Mouse (Mus musculus): ENCODE measurements around the gene Get4. TPM values are rescaled to one million over a fixed set of nuclear protein-coding genes. Genes with fewer than 3 reads are reported as not detected.
A peak's percentile ranks its signal among the peaks of the same experiment; 100 is the strongest.

The Get4 gene
- polyA plus RNA-seq, 1 experiment from 2014 or later = 122 TPM

DNA sequence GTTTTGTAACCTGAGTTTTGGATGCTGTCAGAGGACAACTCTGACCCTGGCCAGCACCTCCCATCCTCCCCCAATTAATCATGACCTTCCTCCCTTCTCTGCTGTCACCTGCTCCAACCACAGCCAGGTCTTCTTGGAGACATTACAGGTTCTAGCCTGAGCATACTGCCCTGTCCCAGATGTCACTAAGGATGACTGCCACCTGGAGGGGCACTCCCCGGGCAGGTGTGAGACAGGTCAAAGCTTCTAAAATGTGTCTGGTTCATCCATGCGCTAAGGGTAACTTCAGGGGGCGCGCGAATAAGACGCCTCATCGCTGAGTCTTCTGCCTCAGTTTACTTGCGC lies 416 bp upstream of the Get4 start:
- H3K4me2 ChIP-seq (ENCODE audit: low read length) = peak overlapping the region; percentile 84
- H3K9me3 ChIP-seq (replicated peaks; ENCODE audit: control insufficient read depth, low read length, poor library complexity, severe bottlenecking) = no peaks in the 10 kb centered on the region
- H3K4me1 ChIP-seq (ENCODE audit: control insufficient read depth, insufficient read depth, low read length) = peaks cover 18% of the 10 kb centered on the region
- peaks cover 24% of the 10 kb centered on the region for H3K36me3 ChIP-seq (ENCODE audit: control insufficient read depth, insufficient read depth, low read length)
- no peaks in the 10 kb centered on the region for H3K27me3 ChIP-seq (ENCODE audit: control insufficient read depth, insufficient read depth, low read depth, low read length)
- peak overlapping the region; percentile 71 for H3K4me3 ChIP-seq (ENCODE audit: low read depth, low read length)
- ATAC-seq = peak; percentile 61
- H3K9ac ChIP-seq (ENCODE audit: low read depth, low read length) = peak overlapping the region; percentile 75
- WGBS = under 1% methylated on average over 8 of the region's 8 CpGs
- H3K27ac ChIP-seq (ENCODE audit: low read length) = peak overlapping the region; percentile 90

DNA sequence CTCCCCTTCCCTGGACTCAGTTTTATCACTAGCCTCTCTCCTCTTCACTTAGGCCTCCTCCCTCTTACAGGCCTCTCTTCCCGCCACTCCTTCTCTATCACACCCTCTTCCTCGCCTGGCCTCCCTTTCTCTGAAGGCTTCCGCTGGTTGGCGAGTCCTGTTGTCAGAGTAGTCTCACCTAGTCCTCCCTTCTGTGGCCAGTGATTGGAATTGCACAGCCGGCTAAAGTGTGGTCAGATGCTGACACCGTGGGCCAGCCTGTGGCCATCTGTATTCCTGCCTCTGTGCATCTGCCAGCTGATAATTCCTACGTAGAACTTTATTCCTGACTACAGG lies 754 bp downstream of the Get4 start:
- Histone ChIP-seq H3K4me3 (ENCODE audit: low read depth, low read length) (peak overlapping the region; percentile 71), H3K4me1 (ENCODE audit: control insufficient read depth, insufficient read depth, low read length) (peaks cover 18% of the 10 kb centered on the region), H3K27ac (ENCODE audit: low read length) (peak overlapping the region; percentile 93), H3K4me2 (ENCODE audit: low read length) (peak overlapping the region; percentile 80), H3K27me3 (ENCODE audit: control insufficient read depth, insufficient read depth, low read depth, low read length) (no peaks in the 10 kb centered on the region), H3K9ac (ENCODE audit: low read depth, low read length) (peak overlapping the region; percentile 79), H3K9me3 (replicated peaks; ENCODE audit: control insufficient read depth, low read length, poor library complexity, severe bottlenecking) (no peaks in the 10 kb centered on the region), H3K36me3 (ENCODE audit: control insufficient read depth, insufficient read depth, low read length) (peaks cover 16% of the 10 kb centered on the region)
- ATAC-seq = peak; percentile 4
- 0% methylated on average over 7 of the region's 7 CpGs for WGBS

- H3K4me3 ChIP-seq (ENCODE audit: low read depth, low read length) = peak overlapping the region; percentile 71
- H3K9ac ChIP-seq (ENCODE audit: low read depth, low read length) = peak overlapping the region; percentile 79
- H3K27ac ChIP-seq (ENCODE audit: low read length) = peak overlapping the region; percentile 93
- WGBS = 9% methylated on average over 6 of the region's 6 CpGs
- H3K27me3 ChIP-seq (ENCODE audit: control insufficient read depth, insufficient read depth, low read depth, low read length) = no peaks in the 10 kb centered on the region
- peaks cover 12% of the 10 kb centered on the region for H3K36me3 ChIP-seq (ENCODE audit: control insufficient read depth, insufficient read depth, low read length)
- no peaks in the 10 kb centered on the region for H3K9me3 ChIP-seq (replicated peaks; ENCODE audit: control insufficient read depth, low read length, poor library complexity, severe bottlenecking)
- peak overlapping the region; percentile 80 for H3K4me2 ChIP-seq (ENCODE audit: low read length)
- ATAC-seq = no peak
- peaks cover 18% of the 10 kb centered on the region for H3K4me1 ChIP-seq (ENCODE audit: control insufficient read depth, insufficient read depth, low read length)
Measured at GRCm38 (mm10) chr5:139253301-139253741, 1.2 kb downstream of the Get4 start.

- WGBS = 80% methylated on average over 6 of the region's 6 CpGs
Measured at GRCm38 (mm10) chr5:139254938-139255337, 2.8 kb downstream of the Get4 start.

DNA sequence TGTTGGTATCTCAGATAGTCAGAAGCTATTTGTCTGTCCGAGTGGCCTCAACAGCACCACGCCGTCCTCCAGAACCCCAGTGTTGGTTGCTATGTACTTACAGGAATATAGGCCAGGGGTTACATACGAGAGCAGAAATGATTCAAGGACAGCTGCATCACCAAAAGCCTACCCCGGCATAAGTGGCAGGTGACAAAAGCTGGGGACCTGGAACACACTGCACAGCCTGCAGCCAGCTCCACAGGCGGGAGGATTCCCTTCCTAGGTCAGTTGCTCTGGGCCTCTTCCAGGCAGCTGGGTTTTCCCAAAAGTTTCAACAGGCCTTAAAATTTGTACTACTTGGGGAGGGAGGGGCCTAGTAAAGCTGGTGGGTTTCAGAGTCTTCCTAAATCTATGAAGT lies 3.7 kb downstream of the Get4 start:
- Histone ChIP-seq H3K9me3 (replicated peaks; ENCODE audit: control insufficient read depth, low read length, poor library complexity, severe bottlenecking) (no peaks in the 10 kb centered on the region), H3K27me3 (ENCODE audit: control insufficient read depth, insufficient read depth, low read depth, low read length) (no peaks in the 10 kb centered on the region), H3K4me3 (ENCODE audit: low read depth, low read length) (no peak overlapping the region), H3K4me2 (ENCODE audit: low read length) (no peak overlapping the region), H3K4me1 (ENCODE audit: control insufficient read depth, insufficient read depth, low read length) (peaks cover 18% of the 10 kb centered on the region), H3K9ac (ENCODE audit: low read depth, low read length) (no peak overlapping the region), H3K36me3 (ENCODE audit: control insufficient read depth, insufficient read depth, low read length) (no peaks in the 10 kb centered on the region), H3K27ac (ENCODE audit: low read length) (no peak overlapping the region)
- ATAC-seq = no peak
- WGBS = 90% methylated on average over 6 of the region's 6 CpGs

More at GRCm38 (mm10) chr5:139254938-139255337, 2.8 kb downstream of the Get4 start:
- no peaks in the 10 kb centered on the region for H3K27me3 ChIP-seq (ENCODE audit: control insufficient read depth, insufficient read depth, low read depth, low read length)
- H3K4me1 ChIP-seq (ENCODE audit: control insufficient read depth, insufficient read depth, low read length) = peaks cover 18% of the 10 kb centered on the region
- no peak overlapping the region for H3K27ac ChIP-seq (ENCODE audit: low read length)
- H3K9ac ChIP-seq (ENCODE audit: low read depth, low read length) = no peak overlapping the region
- no peak overlapping the region for H3K4me2 ChIP-seq (ENCODE audit: low read length)
- H3K36me3 ChIP-seq (ENCODE audit: control insufficient read depth, insufficient read depth, low read length) = 0 out of 2 replicates have a peak, but pooled peaks cover 3% of the 10 kb centered on the region
- no peak for ATAC-seq
- H3K9me3 ChIP-seq (replicated peaks; ENCODE audit: control insufficient read depth, low read length, poor library complexity, severe bottlenecking) = no peaks in the 10 kb centered on the region
- no peak overlapping the region for H3K4me3 ChIP-seq (ENCODE audit: low read depth, low read length)

GRCm38 (mm10) chr5:139256211-139256765 lies 4.2 kb downstream of the Get4 start:
- Histone ChIP-seq H3K27ac (ENCODE audit: low read length) (no peak overlapping the region), H3K9me3 (replicated peaks; ENCODE audit: control insufficient read depth, low read length, poor library complexity, severe bottlenecking) (no peaks in the 10 kb centered on the region), H3K27me3 (ENCODE audit: control insufficient read depth, insufficient read depth, low read depth, low read length) (no peaks in the 10 kb centered on the region), H3K4me2 (ENCODE audit: low read length) (no peak overlapping the region), H3K4me1 (ENCODE audit: control insufficient read depth, insufficient read depth, low read length) (peaks cover 18% of the 10 kb centered on the region), H3K36me3 (ENCODE audit: control insufficient read depth, insufficient read depth, low read length) (no peaks in the 10 kb centered on the region), H3K4me3 (ENCODE audit: low read depth, low read length) (no peak overlapping the region), H3K9ac (ENCODE audit: low read depth, low read length) (no peak overlapping the region)
- no peak for ATAC-seq
- WGBS = 92% methylated on average over 3 of the region's 3 CpGs

DNA sequence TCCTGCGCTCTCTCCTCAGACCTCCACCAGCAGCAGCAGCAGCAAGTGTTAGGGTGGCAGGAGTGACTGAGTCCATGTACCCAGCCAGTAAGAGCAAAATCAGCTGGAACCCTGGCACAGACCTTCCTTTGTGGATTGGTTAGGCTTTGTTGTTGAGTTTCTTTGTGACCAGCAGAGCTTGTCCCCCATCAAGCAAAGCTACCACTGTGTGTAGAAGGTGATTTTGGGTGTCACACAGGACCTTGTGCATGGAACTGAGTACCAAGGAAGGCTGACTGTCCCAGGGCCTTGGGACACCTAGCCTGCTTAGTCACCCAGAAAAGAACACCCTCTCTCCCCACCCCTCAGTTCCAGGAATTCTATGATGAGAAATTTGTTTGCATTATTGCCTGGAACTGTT lies 5.1 kb downstream of the Get4 start:
- H3K9me3 ChIP-seq (replicated peaks; ENCODE audit: control insufficient read depth, low read length, poor library complexity, severe bottlenecking) = no peaks in the 10 kb centered on the region
- no peak overlapping the region for H3K4me2 ChIP-seq (ENCODE audit: low read length)
- 0 out of 2 replicates have a peak, but pooled peaks cover 2% of the 10 kb centered on the region for H3K36me3 ChIP-seq (ENCODE audit: control insufficient read depth, insufficient read depth, low read length)
- no peak for ATAC-seq
- H3K27ac ChIP-seq (ENCODE audit: low read length) = no peak overlapping the region
- no peak overlapping the region for H3K9ac ChIP-seq (ENCODE audit: low read depth, low read length)
- no peaks in the 10 kb centered on the region for H3K27me3 ChIP-seq (ENCODE audit: control insufficient read depth, insufficient read depth, low read depth, low read length)
- 100% methylated on average over 1 of the region's 1 CpGs for WGBS
- H3K4me3 ChIP-seq (ENCODE audit: low read depth, low read length) = no peak overlapping the region
- H3K4me1 ChIP-seq (ENCODE audit: control insufficient read depth, insufficient read depth, low read length) = peaks cover 13% of the 10 kb centered on the region

DNA sequence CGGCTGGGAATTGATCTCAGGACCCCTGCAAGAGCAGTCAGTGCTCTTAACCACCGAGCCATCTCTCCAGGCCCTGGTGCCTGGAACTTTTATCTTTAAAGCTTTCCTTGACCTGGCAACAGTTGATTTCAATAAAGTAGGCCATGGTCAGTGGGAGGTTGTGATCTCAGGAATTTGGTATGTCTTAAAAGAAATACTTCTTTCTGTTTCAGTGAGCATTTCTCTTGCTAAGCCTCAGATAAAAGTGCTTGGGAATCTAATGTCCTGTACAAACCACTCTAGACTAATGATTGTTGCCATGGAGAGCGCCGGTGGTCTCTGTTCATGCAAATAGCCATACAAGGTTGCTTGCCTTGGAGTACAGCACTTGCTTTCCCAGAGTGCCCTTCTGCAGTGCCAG lies 5.7 kb downstream of the Get4 start:
- no peak overlapping the region for H3K4me2 ChIP-seq (ENCODE audit: low read length)
- WGBS = 63% methylated on average over 4 of the region's 4 CpGs
- peaks cover 8% of the 10 kb centered on the region; the same call in 1 of the 2 replicates for H3K36me3 ChIP-seq (ENCODE audit: control insufficient read depth, insufficient read depth, low read length)
- H3K9ac ChIP-seq (ENCODE audit: low read depth, low read length) = no peak overlapping the region
- peaks cover 13% of the 10 kb centered on the region for H3K4me1 ChIP-seq (ENCODE audit: control insufficient read depth, insufficient read depth, low read length)
- no peak overlapping the region for H3K27ac ChIP-seq (ENCODE audit: low read length)
- H3K9me3 ChIP-seq (replicated peaks; ENCODE audit: control insufficient read depth, low read length, poor library complexity, severe bottlenecking) = no peaks in the 10 kb centered on the region
- no peak for ATAC-seq
- no peak overlapping the region for H3K4me3 ChIP-seq (ENCODE audit: low read depth, low read length)
- H3K27me3 ChIP-seq (ENCODE audit: control insufficient read depth, insufficient read depth, low read depth, low read length) = no peaks in the 10 kb centered on the region

GRCm38 (mm10) chr5:139258371-139259035 lies 6.4 kb downstream of the Get4 start:
- Histone ChIP-seq H3K4me1 (ENCODE audit: control insufficient read depth, insufficient read depth, low read length) (peaks cover 10% of the 10 kb centered on the region), H3K27me3 (ENCODE audit: control insufficient read depth, insufficient read depth, low read depth, low read length) (no peaks in the 10 kb centered on the region), H3K4me2 (ENCODE audit: low read length) (no peak overlapping the region), H3K4me3 (ENCODE audit: low read depth, low read length) (no peak overlapping the region), H3K9me3 (replicated peaks; ENCODE audit: control insufficient read depth, low read length, poor library complexity, severe bottlenecking) (no peaks in the 10 kb centered on the region), H3K27ac (ENCODE audit: low read length) (no peak overlapping the region), H3K36me3 (ENCODE audit: control insufficient read depth, insufficient read depth, low read length) (peaks cover 15% of the 10 kb centered on the region), H3K9ac (ENCODE audit: low read depth, low read length) (no peak overlapping the region)
- 87% methylated on average over 8 of the region's 8 CpGs for WGBS
- no peak for ATAC-seq

Measured in midbrain, embryonic 16.5 days (tissue).